In genomic region chr6:120090712-120091248, GRCm38 (mm10) we compare ENCODE assay signal across 18 mouse cellular contexts. TPM values are rescaled to one million over a fixed set of nuclear protein-coding genes. Genes with fewer than 3 reads are reported as not detected.
DNase-seq lines count a peak whose midpoint lies in the region; ATAC-seq and TF ChIP-seq lines count a peak whose summit lies in the region.
"Had no signal": no experiment of that assay in that cellular context is flagged by ENCODE, and none has a peak within 500 bp of the region (broad histone marks: within the 10 kb centered on the region; RNA-seq: fewer than 3 reads in every experiment).

No protein-coding gene starts in this region.

- WGBS in embryonic facial prominence, embryonic 12.5 days: 29% methylated on average over 15 of the region's 15 CpGs

- no peaks in the 10 kb centered on the region for H3K27me3 ChIP-seq in embryonic facial prominence, embryonic 12.5 days
- H3K27me3 ChIP-seq: heart, embryonic 13.5 days; stomach, embryonic 15.5 days had no signal

- H3K4me2 ChIP-seq in embryonic facial prominence, embryonic 12.5 days (replicated peaks): 0 out of 2 replicates have a peak overlapping the region, but pooled peaks have one; percentile 11
- H3K4me2 ChIP-seq: heart, embryonic 13.5 days; hindbrain, embryonic 14.5 days; liver, embryonic 11.5 days; stomach, embryonic 15.5 days had no signal

- H3K4me1 ChIP-seq in embryonic facial prominence, embryonic 12.5 days: 0 out of 2 replicates have a peak, but pooled peaks cover 4% of the 10 kb centered on the region
- H3K4me1 ChIP-seq: stomach, embryonic 15.5 days had no signal

- peak overlapping the region; percentile 13; the same call in 1 of the 2 replicates for H3K4me3 ChIP-seq in gastrocnemius, adult 2 months
- H3K4me3 ChIP-seq in embryonic facial prominence, embryonic 12.5 days: no peak overlapping the region
- H3K4me3 ChIP-seq: heart, embryonic 13.5 days; stomach, embryonic 15.5 days had no signal

- intact Hi-C loops in gastrocnemius, adult 2 months (cut with DNase I): no loop called here

- H3K9me3 ChIP-seq in embryonic facial prominence, embryonic 12.5 days: no peaks in the 10 kb centered on the region
- H3K9me3 ChIP-seq: heart, embryonic 13.5 days; stomach, embryonic 15.5 days had no signal

- H3K36me3 ChIP-seq in embryonic facial prominence, embryonic 12.5 days: no peaks in the 10 kb centered on the region
- H3K36me3 ChIP-seq: heart, embryonic 13.5 days; stomach, embryonic 15.5 days had no signal

- no peak overlapping the region for H3K9ac ChIP-seq in embryonic facial prominence, embryonic 12.5 days
- H3K9ac ChIP-seq: heart, embryonic 13.5 days; hindbrain, embryonic 14.5 days; stomach, embryonic 15.5 days had no signal

- TF ChIP-seq CTCF in gastrocnemius, adult 2 months (IDR thresholded peaks at IDR 0.05): no peak

- DNase-seq in gastrocnemius, adult 2 months: no peak
- no peak for DNase-seq in gastrocnemius, postnatal 10 days
- DNase-seq in ES-CJ7 (ENCODE audit: low read depth, low spot score): peak; percentile 64
- peak; percentile 37 for DNase-seq in kidney, postnatal 14 days
- DNase-seq in layer of hippocampus, postnatal 10 days (ENCODE audit: low spot score in 2 of 2): no peak
- DNase-seq in cerebellum, postnatal 14 days: no peak
- no peak for DNase-seq in layer of hippocampus, adult 9-11 months
- DNase-seq: B cell, adult 2 months; cerebellum, adult 18-20 months; layer of hippocampus, postnatal 36 days; thymus, postnatal 25 days had no signal

- no peak overlapping the region for H3K27ac ChIP-seq in gastrocnemius, adult 2 months
- no peak overlapping the region for H3K27ac ChIP-seq in embryonic facial prominence, embryonic 12.5 days
- H3K27ac ChIP-seq: heart, embryonic 13.5 days; hindbrain, embryonic 14.5 days; stomach, embryonic 15.5 days had no signal

- ATAC-seq in embryonic facial prominence, embryonic 12.5 days (ENCODE audit: insufficient number of reproducible peaks, insufficient read depth, low FRiP score, low TSS enrichment): no peak

RNA-seq across cellular contexts. Expression of gene Ninj2, which starts 2.4 kb away (rescaled TPM):
- total RNA-seq in gastrocnemius, adult 2 months (2021): not detected
- not detected for total RNA-seq in gastrocnemius, postnatal 10 days (2021)
- not detected in 2 replicates for polyA plus RNA-seq in embryonic facial prominence, embryonic 12.5 days (2016; fragmentation: Nextera tagmentation; extraction: Ambion mirVana)
- total RNA-seq in layer of hippocampus, postnatal 10 days (2021): under 1 TPM in 1 of 2 experiments, not detected in 1; 0.56 TPM
- total RNA-seq: adrenal gland, postnatal 4 days; neutrophil, adult 5-6 weeks had no signal
- polyA plus RNA-seq: heart, embryonic 13.5 days; hindbrain, embryonic 14.5 days; liver, embryonic 11.5 days; stomach, embryonic 15.5 days had no signal

RNA-seq across cellular contexts. Expression of gene Wnk1, which starts 52.3 kb away (rescaled TPM):
- 100 to 1,000 TPM; 305 to 369 TPM for total RNA-seq in gastrocnemius, adult 2 months (2021)
- total RNA-seq in gastrocnemius, postnatal 10 days (2021): 100 to 1,000 TPM; 283 to 292 TPM
- 58.9 and 60.3 TPM in 2 replicates for polyA plus RNA-seq in embryonic facial prominence, embryonic 12.5 days (2016; fragmentation: Nextera tagmentation; extraction: Ambion mirVana)
- total RNA-seq in layer of hippocampus, postnatal 10 days (2021): 100 to 1,000 TPM; 143 to 145 TPM

Comparison
In these comparisons a context has a peak if more than half of its experiments do, and no peak if none do; other contexts are left out.
1. DNase-seq: peak in ES-CJ7 (single experiment) and kidney, postnatal 14 days (single experiment); none in gastrocnemius, adult 2 months (single experiment), gastrocnemius, postnatal 10 days (single experiment), layer of hippocampus, postnatal 10 days (0 of 2), cerebellum, postnatal 14 days (0 of 2) and layer of hippocampus, adult 9-11 months (single experiment).